Mouse (Mus musculus): Measurements from ENCODE around the gene Hist1h3c. TPM values are rescaled to one million over a fixed set of nuclear protein-coding genes. Genes with fewer than 3 reads are reported as not detected.

The Hist1h3c gene
- total RNA-seq (2023) = 1 to 10 TPM; 6.8 to 7.4 TPM

GRCm38 (mm10) chr13:23745381-23746161, at the start of gene Hist1h3c:
Gene Hist1h3c, minus strand, starts transcription at chr13:23745602.

DNA sequence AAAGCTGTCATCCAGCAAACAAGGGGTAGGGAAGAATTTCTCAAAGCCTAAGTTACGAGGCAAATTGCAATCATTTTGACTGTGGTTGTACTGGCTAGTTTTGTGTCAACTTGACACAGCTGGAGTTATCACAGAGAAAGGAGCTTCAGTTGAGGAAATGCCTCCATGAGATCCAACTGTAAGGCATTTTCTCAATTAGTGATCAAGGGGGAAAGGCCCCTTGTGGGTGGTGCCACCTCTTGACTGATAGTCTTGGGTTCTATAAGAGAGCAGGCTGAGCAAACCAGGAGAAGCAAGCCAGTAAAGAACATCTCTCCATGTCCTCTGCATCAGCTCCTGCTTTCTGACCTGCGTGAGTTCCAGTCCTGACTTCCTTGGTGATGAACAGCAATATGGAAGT, 24.2 kb upstream of the Hist1h3c start, which contains the start of gene Trim38:
Gene Trim38 (plus strand): TSS at position 301 of the 400 bp plus-strand sequence.

GRCm38 (mm10) chr13:23763586-23764323, 18.4 kb upstream of the Hist1h3c start, which contains the start of gene Hist1h1a:
Gene Hist1h1a, plus strand, starts transcription at chr13:23763666.

DNA sequence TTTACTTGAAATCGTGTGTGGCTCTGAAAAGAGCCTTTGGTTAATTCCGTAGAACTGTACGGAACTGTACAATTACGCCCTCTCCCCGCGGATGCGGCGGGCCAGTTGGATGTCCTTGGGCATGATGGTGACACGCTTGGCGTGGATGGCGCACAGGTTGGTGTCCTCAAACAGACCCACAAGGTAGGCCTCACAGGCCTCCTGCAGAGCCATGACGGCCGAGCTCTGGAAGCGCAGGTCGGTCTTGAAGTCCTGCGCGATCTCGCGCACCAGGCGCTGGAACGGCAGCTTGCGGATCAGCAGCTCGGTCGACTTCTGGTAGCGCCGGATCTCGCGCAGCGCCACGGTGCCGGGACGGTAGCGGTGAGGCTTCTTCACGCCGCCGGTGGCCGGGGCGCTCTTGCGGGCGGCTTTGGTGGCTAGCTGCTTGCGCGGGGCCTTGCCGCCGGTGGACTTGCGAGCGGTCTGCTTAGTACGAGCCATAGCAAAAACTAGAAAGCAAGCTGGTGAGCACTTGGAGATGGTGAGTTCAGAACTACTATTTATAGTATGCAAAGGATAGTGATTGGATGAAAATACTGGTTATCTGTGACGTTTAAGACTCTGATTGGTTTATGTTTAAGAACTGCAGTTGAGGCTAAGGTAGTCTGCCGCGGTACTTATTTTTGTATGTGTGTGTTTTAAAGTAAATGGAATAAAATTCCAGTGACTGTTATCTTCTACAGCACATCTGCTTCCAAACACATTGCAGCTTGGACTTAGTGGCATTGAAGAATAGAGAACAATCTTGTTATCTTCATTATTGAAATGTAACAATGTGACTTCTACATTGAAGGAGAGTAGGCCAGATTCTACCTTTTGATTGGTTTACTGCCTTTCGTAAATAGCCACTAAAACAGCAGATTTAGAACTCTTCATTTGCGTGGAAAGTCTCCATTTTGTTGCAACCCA, 16.7 kb upstream of the Hist1h3c start, which contains the start of gene Hist1h3a:
Gene Hist1h3a (minus strand): TSS at position 516 of the 951 bp plus-strand sequence.

GRCm38 (mm10) chr13:23760972-23761864, 15.8 kb upstream of the Hist1h3c start, which contains the start of gene Hist1h4a:
Gene Hist1h4a, minus strand, starts transcription at chr13:23761230.

GRCm38 (mm10) chr13:23756790-23757189, 11.4 kb upstream of the Hist1h3c start, which contains the start of gene Hist1h4b:
Gene Hist1h4b, plus strand, starts transcription at chr13:23757013.

GRCm38 (mm10) chr13:23752067-23752741, 6.8 kb upstream of the Hist1h3c start, which contains the start of gene Hist1h3b:
Gene Hist1h3b, plus strand, starts transcription at chr13:23752267.

GRCm38 (mm10) chr13:23750839-23751477, 5.6 kb upstream of the Hist1h3c start, which contains the start of gene Hist1h2ab:
Gene Hist1h2ab, plus strand, starts transcription at chr13:23751126.

GRCm38 (mm10) chr13:23746201-23747080, 1.0 kb upstream of the Hist1h3c start, which contains the start of gene Hist1h2bb:
Gene Hist1h2bb, plus strand, starts transcription at chr13:23746734.

DNA sequence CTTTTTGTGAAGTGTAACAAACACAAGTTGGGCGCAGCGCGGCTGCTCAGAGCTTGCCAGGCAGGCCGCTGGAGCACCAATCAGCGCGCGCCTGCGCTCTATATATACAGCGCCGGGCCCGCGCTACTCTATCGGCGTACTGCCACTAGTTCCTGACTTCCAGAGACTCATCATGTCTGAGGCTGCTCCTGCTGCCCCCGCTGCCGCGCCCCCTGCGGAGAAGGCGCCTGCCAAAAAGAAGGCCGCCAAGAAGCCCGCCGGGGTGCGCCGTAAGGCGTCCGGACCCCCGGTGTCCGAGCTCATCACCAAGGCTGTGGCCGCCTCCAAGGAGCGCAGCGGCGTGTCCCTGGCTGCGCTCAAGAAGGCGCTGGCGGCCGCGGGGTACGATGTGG, 6.7 kb downstream of the Hist1h3c start, which contains the start of gene Hist1h1c:
Gene Hist1h1c (plus strand): TSS at position 132 of the 392 bp plus-strand sequence.

GRCm38 (mm10) chr13:23710374-23711089, 34.9 kb downstream of the Hist1h3c start, which contains the start of gene Hfe:
Gene Hfe, minus strand, starts transcription at chr13:23710854.

DNA sequence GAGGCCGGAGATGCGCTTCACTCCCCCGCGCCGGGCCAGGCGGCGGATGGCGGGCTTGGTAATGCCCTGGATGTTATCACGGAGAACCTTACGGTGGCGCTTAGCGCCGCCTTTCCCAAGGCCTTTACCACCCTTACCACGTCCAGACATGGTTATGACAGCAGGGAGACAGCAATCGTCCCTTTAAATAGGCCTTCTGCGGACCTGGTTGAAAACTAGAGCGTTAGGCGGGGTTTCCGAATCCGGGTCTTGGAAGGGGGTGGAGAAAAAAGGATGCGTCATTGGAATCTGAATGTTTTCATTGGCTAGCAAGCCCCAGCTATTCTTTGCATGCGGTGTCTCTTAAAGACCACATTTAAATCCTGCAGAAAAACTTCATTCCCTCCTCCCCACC, 47.1 kb downstream of the Hist1h3c start, which contains the start of gene Hist1h4c:
Gene Hist1h4c (minus strand): TSS at position 155 of the 394 bp plus-strand sequence.

GRCm38 (mm10) chr13:23695514-23695913, 49.9 kb downstream of the Hist1h3c start, which contains the start of gene Hist1h1t:
Gene Hist1h1t, plus strand, starts transcription at chr13:23695814.

